Mouse (Mus musculus) myocyte (in vitro differentiated cells): ENCODE measurements around the gene Hspbp1. TPM values are rescaled to one million over a fixed set of nuclear protein-coding genes. Genes with fewer than 3 reads are reported as not detected.

Source experiments
- H3K27me3 ChIP-seq: one replicate; pipeline ENCODE4 v1.6.1; 2011; ENCODE audit not compliant: control insufficient read depth, insufficient read depth, insufficient read length
- H3K36me3 ChIP-seq: one replicate; pipeline ENCODE4 v1.6.1; 2011; ENCODE audit not compliant: control insufficient read depth, insufficient read depth
- H3K4me2 ChIP-seq: one replicate; pipeline ENCODE4 v1.6.1; 2011; ENCODE audit warnings: low read depth, control low read depth
- H3K4me3 ChIP-seq: one replicate; pipeline ENCODE4 v1.5.1; 2011; ENCODE audit warnings: mild to moderate bottlenecking, control low read depth, moderate library complexity
- H3K79me2 ChIP-seq: one replicate; pipeline ENCODE4 v1.6.1; 2011; ENCODE audit not compliant: control insufficient read depth, insufficient read depth
- H3ac ChIP-seq: one replicate; pipeline ENCODE4 v1.6.1; 2011; ENCODE audit not compliant: control insufficient read depth, insufficient read length
- CEBPB ChIP-seq: IDR thresholded peaks from 2 replicates; pipeline ENCODE4 v1.6.1; 2011; ENCODE audit warnings: mild to moderate bottlenecking, moderate library complexity; ENCODE audit not compliant: poor library complexity, insufficient read depth, severe bottlenecking
- E2F4 ChIP-seq: IDR thresholded peaks from one replicate; pipeline ENCODE4 v1.6.1; 2011; ENCODE audit warnings: mild to moderate bottlenecking, control low read depth, moderate library complexity; ENCODE audit not compliant: insufficient read depth
- MAX ChIP-seq: IDR thresholded peaks from one replicate; pipeline ENCODE4 v1.6.1; 2011; ENCODE audit warnings: low read depth, mild to moderate bottlenecking, control low read depth
- MYOD1 ChIP-seq, 3 experiments: IDR thresholded peaks; one replicate each; pipeline ENCODE4 v1.6.1; 2011; ENCODE audit warnings: control low read depth in 2 of 3, low read depth in 2 of 3, mild to moderate bottlenecking in 2 of 3, moderate library complexity in 1 of 3; ENCODE audit not compliant: insufficient read length in 2 of 3, control insufficient read depth in 1 of 3
- MYOG ChIP-seq, 3 experiments: IDR thresholded peaks; one replicate each; pipeline ENCODE4 v1.6.1; 2011; ENCODE audit warnings: control low read depth in 2 of 3, low read depth in 2 of 3, mild to moderate bottlenecking in 2 of 3; ENCODE audit not compliant: insufficient read length in 2 of 3, control insufficient read depth in 1 of 3, insufficient read depth in 1 of 3
- POLR2A ChIP-seq: IDR thresholded peaks from one replicate; pipeline ENCODE4 v1.6.1; 2011; ENCODE audit warnings: low read depth, mild to moderate bottlenecking, control low read depth, moderate library complexity; ENCODE audit not compliant: insufficient read length
- POLR2AphosphoS2 ChIP-seq: IDR thresholded peaks from one replicate; pipeline ENCODE4 v1.6.1; 2011; ENCODE audit warnings: low read depth, control low read depth; ENCODE audit not compliant: insufficient read length
- REST ChIP-seq: IDR thresholded peaks from one replicate; pipeline ENCODE4 v1.6.1; 2011; ENCODE audit warnings: mild to moderate bottlenecking, control low read depth, moderate library complexity; ENCODE audit not compliant: insufficient read depth, insufficient read length
- SRF ChIP-seq: IDR thresholded peaks from one replicate; pipeline ENCODE4 v1.6.1; 2011; ENCODE audit warnings: low read depth; ENCODE audit not compliant: control insufficient read depth, insufficient read length
- TCF12 ChIP-seq: IDR thresholded peaks from one replicate; pipeline ENCODE4 v1.6.1; 2011; ENCODE audit warnings: mild to moderate bottlenecking, control low read depth; ENCODE audit not compliant: poor library complexity, insufficient read depth, severe bottlenecking
- TCF3 ChIP-seq: IDR thresholded peaks from one replicate; pipeline ENCODE4 v1.6.1; 2011; ENCODE audit warnings: low read depth, control low read depth; ENCODE audit not compliant: insufficient read length
- USF1 ChIP-seq: IDR thresholded peaks from one replicate; pipeline ENCODE4 v1.6.1; 2011; ENCODE audit warnings: low read depth, mild to moderate bottlenecking, control low read depth, moderate library complexity
- polyA plus RNA-seq: library from polyadenylated mRNA; unstranded; fragments of >200 nt; fragmentation: generic; extraction: Trizol; gene quantifications from one replicate; pipeline ENCODE4 v1.2.1, GENCODE M21; 2012; ENCODE audit warnings: missing spikeins

Gene Hspbp1
- polyA plus RNA-seq, 1 experiment: 67.5 TPM

DNA sequence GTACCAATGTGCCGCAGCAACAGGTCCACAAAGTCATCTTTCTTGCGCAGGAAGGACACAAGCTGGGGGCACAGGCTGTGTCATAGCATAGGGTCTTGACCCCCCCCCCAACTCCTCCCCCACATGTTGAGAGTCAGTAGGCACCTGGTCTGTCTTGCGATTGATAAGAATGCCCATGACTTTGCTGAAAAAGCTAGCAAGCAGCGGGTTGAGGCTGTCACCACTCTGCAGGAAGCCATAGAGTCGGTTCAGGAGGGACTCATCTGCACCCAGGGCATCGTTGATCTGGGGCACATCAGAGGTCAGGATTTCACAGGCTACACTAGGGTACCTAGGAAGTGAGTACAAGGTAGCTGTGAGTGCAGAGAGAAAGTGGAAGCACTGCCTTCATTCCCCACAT lies 41.6 kb downstream of the Hspbp1 start:
- H3ac ChIP-seq: no peak overlapping the region
- H3K79me2 ChIP-seq: peaks cover 7% of the 10 kb centered on the region
- no peak overlapping the region for H3K4me3 ChIP-seq
- peaks cover 24% of the 10 kb centered on the region for H3K36me3 ChIP-seq
- no peak overlapping the region for H3K4me2 ChIP-seq
- no peaks in the 10 kb centered on the region for H3K27me3 ChIP-seq
- TF ChIP-seq MAX: no peak
- no peak for TF ChIP-seq REST
- TF ChIP-seq USF1: no peak
- no peak for TF ChIP-seq CEBPB

DNA sequence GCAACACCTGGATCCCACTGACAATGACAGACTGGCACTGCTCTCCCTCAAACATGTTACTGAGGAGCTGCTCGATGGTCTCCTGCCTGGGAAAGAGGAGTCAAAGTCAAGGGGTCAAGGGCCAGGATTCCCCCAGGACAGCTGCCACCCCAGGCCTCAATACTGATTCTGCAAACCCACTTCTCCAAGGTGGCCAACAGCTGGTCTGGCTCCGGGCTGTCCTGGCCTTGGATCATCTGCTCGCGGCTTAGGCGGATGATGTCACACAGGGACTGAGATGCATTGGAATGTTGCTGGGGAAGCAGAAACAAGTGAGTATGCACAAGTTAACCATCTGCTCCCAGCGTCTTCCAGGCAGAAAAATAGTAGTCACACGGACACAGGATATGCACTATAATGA lies 42.9 kb downstream of the Hspbp1 start:
- no peak for TF ChIP-seq MAX
- TF ChIP-seq SRF: no peak
- peak in 2 of 3 experiments; percentile 52 to 53 for TF ChIP-seq MYOD1 (IDR thresholded peaks at IDR 0.05; ENCODE audit: control insufficient read depth in 1 of 3, insufficient read length in 2 of 3, low read depth in 2 of 3)
- no peak for TF ChIP-seq REST
- no peak for TF ChIP-seq USF1
- no peak for TF ChIP-seq TCF3
- TF ChIP-seq MYOG (IDR thresholded peaks at IDR 0.05; ENCODE audit: control insufficient read depth in 1 of 3, insufficient read depth in 1 of 3, insufficient read length in 2 of 3, low read depth in 2 of 3): peak in 2 of 3 experiments; percentile 63 to 76
- TF ChIP-seq CEBPB: no peak
- no peak for TF ChIP-seq POLR2A
- no peak for TF ChIP-seq TCF12
- TF ChIP-seq POLR2AphosphoS2: no peak
- TF ChIP-seq E2F4: no peak
- Histone ChIP-seq H3K4me3 (no peak overlapping the region), H3K4me2 (no peak overlapping the region), H3K79me2 (no peaks in the 10 kb centered on the region), H3ac (no peak overlapping the region), H3K36me3 (peaks cover 31% of the 10 kb centered on the region), H3K27me3 (no peaks in the 10 kb centered on the region)

DNA sequence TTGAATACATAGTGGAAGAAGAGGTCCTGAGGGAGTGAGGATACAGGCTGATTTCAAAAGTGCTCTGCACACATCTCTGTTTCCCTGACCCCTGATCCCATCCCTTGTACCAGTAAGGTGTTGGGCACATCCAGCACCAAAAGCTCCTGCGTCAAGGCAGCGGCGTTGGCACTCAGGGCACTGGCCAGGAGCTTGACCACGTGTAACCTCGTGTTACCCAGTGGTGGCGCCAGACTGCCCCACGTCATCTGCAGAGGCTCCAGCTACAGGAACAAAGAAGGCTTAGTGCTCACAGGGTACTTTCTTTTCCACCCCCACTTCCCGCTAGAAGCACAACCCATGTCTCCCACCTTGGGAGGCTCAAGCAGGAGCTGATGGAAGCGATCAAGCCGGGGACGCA lies 43.7 kb downstream of the Hspbp1 start:
- H3K27me3 ChIP-seq: no peaks in the 10 kb centered on the region
- peaks cover 31% of the 10 kb centered on the region for H3K36me3 ChIP-seq
- no peak overlapping the region for H3ac ChIP-seq
- no peak for TF ChIP-seq MYOD1 (IDR thresholded peaks at IDR 0.05; ENCODE audit: control insufficient read depth in 1 of 3, insufficient read length in 2 of 3, low read depth in 2 of 3)
- no peak for TF ChIP-seq MYOG (IDR thresholded peaks at IDR 0.05; ENCODE audit: control insufficient read depth in 1 of 3, insufficient read depth in 1 of 3, insufficient read length in 2 of 3, low read depth in 2 of 3)
- no peak for TF ChIP-seq TCF12
- no peak overlapping the region for H3K4me3 ChIP-seq
- H3K79me2 ChIP-seq: no peaks in the 10 kb centered on the region
- H3K4me2 ChIP-seq: no peak overlapping the region

DNA sequence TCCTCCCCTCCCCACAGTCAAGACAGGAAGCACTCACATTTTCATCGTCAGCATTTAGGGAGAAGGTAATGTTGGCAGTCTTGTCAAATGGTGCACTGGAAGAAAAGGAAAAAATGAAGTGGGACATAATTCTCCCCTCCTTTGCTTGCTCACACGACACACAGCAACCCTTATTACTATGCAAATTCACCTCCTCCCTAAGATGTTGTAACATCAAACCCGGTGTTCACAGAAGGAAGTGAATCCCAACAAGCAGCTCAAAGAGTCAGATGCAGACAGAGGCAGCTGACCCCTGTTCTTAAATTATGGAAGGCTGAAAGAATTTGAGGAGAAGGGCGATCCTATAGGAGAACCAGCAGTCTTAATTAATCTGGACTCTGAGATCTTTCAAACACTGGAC lies 48.7 kb downstream of the Hspbp1 start:
- no peak overlapping the region for H3K4me2 ChIP-seq
- H3K36me3 ChIP-seq: peaks cover 18% of the 10 kb centered on the region
- H3ac ChIP-seq: no peak overlapping the region
- no peak for TF ChIP-seq CEBPB
- no peak for TF ChIP-seq POLR2A
- TF ChIP-seq POLR2AphosphoS2: no peak
- no peak for TF ChIP-seq TCF12
- no peak for TF ChIP-seq MYOD1 (IDR thresholded peaks at IDR 0.05; ENCODE audit: control insufficient read depth in 1 of 3, insufficient read length in 2 of 3, low read depth in 2 of 3)
- no peak for TF ChIP-seq REST
- TF ChIP-seq MAX: no peak
- no peak for TF ChIP-seq TCF3
- no peak for TF ChIP-seq USF1
- no peak for TF ChIP-seq MYOG (IDR thresholded peaks at IDR 0.05; ENCODE audit: control insufficient read depth in 1 of 3, insufficient read depth in 1 of 3, insufficient read length in 2 of 3, low read depth in 2 of 3)
- no peak for TF ChIP-seq E2F4
- TF ChIP-seq SRF: no peak
- H3K27me3 ChIP-seq: no peaks in the 10 kb centered on the region
- H3K79me2 ChIP-seq: no peaks in the 10 kb centered on the region
- no peak overlapping the region for H3K4me3 ChIP-seq

DNA sequence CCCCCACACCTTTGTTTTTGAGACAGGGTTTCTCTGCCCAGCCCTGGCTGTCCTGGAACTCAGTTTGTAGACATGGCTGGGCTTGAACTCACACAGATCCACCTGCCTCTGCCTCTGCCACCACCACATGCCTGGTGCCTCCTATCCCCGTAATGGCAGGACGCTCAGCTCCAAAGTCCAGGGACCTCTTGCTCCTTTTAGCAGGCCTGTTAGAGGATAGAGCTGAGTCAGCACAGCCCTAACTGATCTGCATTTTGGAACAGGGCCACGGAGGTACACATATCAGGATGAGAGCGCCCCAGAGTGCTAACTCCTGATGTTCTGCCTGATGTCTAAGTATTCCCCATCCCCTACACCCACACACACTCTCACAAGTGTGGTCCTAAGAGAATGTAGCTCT lies 53.8 kb downstream of the Hspbp1 start, which contains the start of gene Tmem86b:
Tmem86b (minus strand) TSS at position 392 of the 400 bp plus-strand sequence.
- Histone ChIP-seq H3K36me3 (peaks cover 5% of the 10 kb centered on the region), H3K4me3 (no peak within 1 kb of the TSS), H3K4me2 (no peak within 1 kb of the TSS), H3K27me3 (no peaks in the 10 kb centered on the region), H3K79me2 (no peaks in the 10 kb centered on the region), H3ac (no peak within 1 kb of the TSS)
- TF ChIP-seq POLR2AphosphoS2: no peak
- TF ChIP-seq SRF: no peak
- TF ChIP-seq E2F4: no peak
- TF ChIP-seq MYOG (IDR thresholded peaks at IDR 0.05; ENCODE audit: control insufficient read depth in 1 of 3, insufficient read depth in 1 of 3, insufficient read length in 2 of 3, low read depth in 2 of 3): no peak
- no peak for TF ChIP-seq REST
- TF ChIP-seq TCF3: no peak
- no peak for TF ChIP-seq MYOD1 (IDR thresholded peaks at IDR 0.05; ENCODE audit: control insufficient read depth in 1 of 3, insufficient read length in 2 of 3, low read depth in 2 of 3)
- TF ChIP-seq MAX: no peak
- TF ChIP-seq USF1: no peak
- TF ChIP-seq TCF12: no peak
- TF ChIP-seq CEBPB: no peak
- no peak for TF ChIP-seq POLR2A
